Mouse (Mus musculus) urinary bladder, adult 2 months (tissue): ENCODE results near the gene Ang2. TPM values are rescaled to one million over a fixed set of nuclear protein-coding genes. Genes with fewer than 3 reads are reported as not detected.

Experiments
- DNase-seq: peaks from one replicate; pipeline ENCODE4 v3.0.0; 2022; ENCODE audit warnings: low spot score
- polyA plus RNA-seq: library from polyadenylated mRNA; depleted of rRNA; stranded (reverse); fragments of >200 nt; gene quantifications from 2 replicates; pipeline ENCODE4 v1.2.3, GENCODE M21; 2012; rRNA removed

Ang2 gene
- polyA plus RNA-seq, 1 experiment, result not detected

DNA sequence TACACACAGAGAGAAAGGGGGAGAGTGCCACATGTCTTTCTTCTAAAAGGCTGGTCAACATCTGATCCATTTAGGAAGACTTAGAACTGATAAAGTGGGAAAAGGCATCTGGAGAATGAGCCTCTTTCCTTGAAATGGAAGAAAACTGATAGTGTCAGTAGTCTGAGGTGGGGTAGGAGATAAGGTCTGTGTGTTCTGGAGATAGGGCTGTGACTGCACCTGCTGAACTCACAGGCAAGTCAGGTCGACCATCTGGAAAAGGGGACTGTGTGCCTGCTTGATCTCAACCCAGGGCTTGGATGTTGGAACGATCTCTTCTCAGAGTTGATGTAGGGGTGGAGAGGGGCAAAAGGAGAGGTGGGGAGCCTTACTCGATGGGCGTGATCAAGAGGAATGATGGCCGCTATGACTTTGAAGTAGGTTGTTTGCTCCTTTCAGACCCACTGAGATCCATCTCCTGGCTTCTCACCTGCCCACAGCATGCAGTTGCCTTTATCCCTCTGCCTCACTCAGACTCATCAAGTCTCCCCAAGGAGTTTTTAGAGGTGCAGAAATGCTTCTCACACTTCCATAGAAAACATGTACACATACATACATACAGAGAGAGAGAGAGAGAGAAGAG, 46.6 kb downstream of the Ang2 start:
- no peak for DNase-seq

DNA sequence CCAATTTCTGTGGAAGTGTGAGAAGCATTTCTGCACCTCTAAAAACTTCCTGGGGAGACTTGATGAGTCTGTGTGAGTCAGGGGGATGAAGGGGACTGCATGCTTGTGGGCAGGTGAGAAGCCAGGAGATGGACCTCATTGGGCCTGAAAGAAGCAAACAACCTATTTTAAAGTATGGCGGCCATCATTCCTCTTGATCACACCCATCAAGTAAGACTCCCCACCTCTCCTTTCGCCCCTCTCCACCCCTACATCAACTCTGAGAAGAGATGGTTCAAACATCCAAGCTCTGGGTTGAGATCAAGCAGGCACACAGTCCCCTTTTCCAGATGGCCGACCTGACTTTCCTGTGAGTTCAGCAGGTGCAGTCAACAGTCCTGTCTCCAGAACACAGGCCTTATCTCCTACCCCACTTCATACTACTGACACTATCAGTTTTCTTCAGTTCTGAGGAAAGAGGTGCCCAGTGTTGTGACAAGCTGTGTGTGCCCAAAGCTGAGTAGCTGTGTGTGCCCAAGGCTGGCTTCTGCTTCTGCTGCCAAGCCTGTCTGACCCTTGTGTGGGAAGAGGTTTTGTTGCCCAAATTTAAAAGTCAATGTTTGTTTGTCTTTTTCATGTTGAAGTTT, 48.6 kb downstream of the Ang2 start:
- no peak for DNase-seq

DNA sequence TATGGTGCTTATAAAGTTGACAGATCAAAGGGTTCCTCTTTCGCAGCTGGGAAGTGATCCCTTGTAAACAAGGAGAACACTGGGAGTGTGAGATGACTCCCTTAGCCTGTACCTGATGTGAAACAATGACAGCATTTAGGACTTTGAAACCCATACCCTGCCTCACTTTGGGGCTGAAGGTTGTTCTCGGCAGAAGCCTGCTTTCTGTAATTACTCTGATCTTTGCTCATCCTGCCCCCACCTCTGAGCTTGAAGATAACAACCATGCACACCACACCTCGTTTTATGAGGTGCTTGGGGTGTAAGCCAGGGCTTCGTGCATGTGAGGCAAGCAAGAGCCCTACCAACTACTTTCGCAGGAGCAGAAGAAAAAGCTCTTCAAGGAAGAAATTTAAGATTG, 49.8 kb downstream of the Ang2 start:
- no peak for DNase-seq

DNA sequence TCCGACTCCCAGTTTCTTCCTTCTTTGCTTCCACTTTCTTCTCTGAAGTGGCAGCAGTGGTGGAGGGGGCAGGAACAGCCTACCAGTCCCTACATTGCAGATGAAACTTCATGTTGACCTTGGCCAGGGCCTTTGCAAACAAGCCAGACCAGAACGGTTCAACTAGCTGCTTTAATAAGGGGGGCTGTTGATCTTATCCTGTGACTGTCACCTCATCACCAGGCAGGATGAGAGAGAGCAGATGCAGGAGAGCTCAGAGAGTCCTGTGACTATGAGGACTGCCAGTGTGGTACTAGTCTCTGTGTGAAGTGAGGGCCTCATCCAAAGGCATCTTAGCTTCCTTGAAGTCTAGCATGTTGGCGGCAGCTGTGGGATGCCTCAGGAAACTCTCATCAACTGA, 50.9 kb downstream of the Ang2 start:
- no peak for DNase-seq

DNA sequence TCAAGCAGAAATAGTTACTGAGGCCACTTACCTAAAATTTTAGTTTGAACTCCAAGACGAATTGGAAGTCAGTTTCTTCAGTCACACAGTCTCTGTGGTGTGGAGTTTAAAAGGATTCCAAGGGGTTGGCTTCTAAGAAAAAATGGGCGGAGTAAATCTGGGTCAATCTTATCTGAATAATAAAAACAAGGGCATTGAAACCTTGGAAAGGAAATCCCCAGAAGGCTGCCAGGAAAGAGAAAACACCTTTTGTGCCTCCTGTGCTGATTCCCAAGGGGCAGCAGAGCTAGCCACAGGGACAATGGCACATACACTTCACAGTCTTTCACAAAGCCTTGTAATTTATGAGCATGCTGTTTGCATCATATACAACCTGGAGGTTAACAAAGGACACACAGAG, 52.3 kb downstream of the Ang2 start, which contains the start of gene Rnase1:
Gene Rnase1 (minus strand): TSS at position 101 of the 400 bp plus-strand sequence.
- DNase-seq, result no peak

DNA sequence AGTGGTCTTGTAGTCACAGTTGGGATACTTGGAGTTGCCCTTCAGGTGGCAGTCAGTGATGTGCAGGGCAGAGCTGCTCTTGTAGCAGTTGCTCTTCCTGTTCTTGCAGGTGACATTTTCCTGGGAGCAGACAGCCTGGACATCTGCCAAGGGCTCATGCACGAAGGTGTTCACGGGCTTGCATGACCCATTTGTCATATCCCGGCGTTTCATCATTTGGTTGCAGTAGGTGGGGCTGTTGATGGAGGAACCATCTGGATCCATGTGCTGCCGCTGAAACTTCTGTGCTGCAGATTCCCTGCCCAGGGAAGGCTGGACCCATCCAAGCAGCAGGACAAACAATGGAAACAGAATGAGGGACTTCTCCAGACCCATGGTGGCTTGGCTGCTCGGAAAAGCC, 53.4 kb downstream of the Ang2 start:
- no peak for DNase-seq

Other genes with a start within 250 kb of the Ang2 start
- 2.6 and 3.7 TPM in 2 replicates for gene Pnp2, start 243.2 kb downstream of the Ang2 start, polyA plus RNA-seq
- 0.28 and 0.41 TPM in 2 replicates for gene Rnase10, start 191.4 kb downstream of the Ang2 start, polyA plus RNA-seq
- not detected in 2 replicates for gene Rnase9, start 157.3 kb downstream of the Ang2 start, polyA plus RNA-seq
- gene Rnase11, start 149.0 kb downstream of the Ang2 start, polyA plus RNA-seq, result not detected in 2 replicates
- gene Rnase12, start 141.5 kb downstream of the Ang2 start, polyA plus RNA-seq, result 0.32 TPM in 1 of 2 replicates, not detected in the other
- 0.06 TPM in 1 of 2 replicates, not detected in the other for gene Olfr750, start 124.7 kb downstream of the Ang2 start, polyA plus RNA-seq
- 373 and 403 TPM in 2 replicates for gene Rnase4, start 108.1 kb downstream of the Ang2 start, polyA plus RNA-seq
- gene Ang, start 108.0 kb downstream of the Ang2 start, polyA plus RNA-seq, result 60.1 and 64.0 TPM in 2 replicates
- gene Eddm3b, start 84.7 kb downstream of the Ang2 start, polyA plus RNA-seq, result 0.04 and 0.06 TPM in 2 replicates
- 7.1 and 8.3 TPM in 2 replicates for gene Rnase6, start 75.2 kb downstream of the Ang2 start, polyA plus RNA-seq
- gene Rnase1, start 52.4 kb downstream of the Ang2 start, polyA plus RNA-seq, result 0.30 and 0.40 TPM in 2 replicates
- not detected in 2 replicates for gene Rnase2b, start 36.9 kb downstream of the Ang2 start, polyA plus RNA-seq
- gene Ear14, start 4.2 kb upstream of the Ang2 start, polyA plus RNA-seq, result not detected in 2 replicates
- 0.12 TPM in 1 of 2 replicates, not detected in the other for gene Rnase2a, start 57.0 kb upstream of the Ang2 start, polyA plus RNA-seq
- not detected in 2 replicates for gene Gm7247, start 162.6 kb upstream of the Ang2 start, polyA plus RNA-seq
- gene Vmn2r88, start 211.7 kb upstream of the Ang2 start, polyA plus RNA-seq, result not detected in 2 replicates